Mouse (Mus musculus): ENCODE data around the gene Asb16.

DNA sequence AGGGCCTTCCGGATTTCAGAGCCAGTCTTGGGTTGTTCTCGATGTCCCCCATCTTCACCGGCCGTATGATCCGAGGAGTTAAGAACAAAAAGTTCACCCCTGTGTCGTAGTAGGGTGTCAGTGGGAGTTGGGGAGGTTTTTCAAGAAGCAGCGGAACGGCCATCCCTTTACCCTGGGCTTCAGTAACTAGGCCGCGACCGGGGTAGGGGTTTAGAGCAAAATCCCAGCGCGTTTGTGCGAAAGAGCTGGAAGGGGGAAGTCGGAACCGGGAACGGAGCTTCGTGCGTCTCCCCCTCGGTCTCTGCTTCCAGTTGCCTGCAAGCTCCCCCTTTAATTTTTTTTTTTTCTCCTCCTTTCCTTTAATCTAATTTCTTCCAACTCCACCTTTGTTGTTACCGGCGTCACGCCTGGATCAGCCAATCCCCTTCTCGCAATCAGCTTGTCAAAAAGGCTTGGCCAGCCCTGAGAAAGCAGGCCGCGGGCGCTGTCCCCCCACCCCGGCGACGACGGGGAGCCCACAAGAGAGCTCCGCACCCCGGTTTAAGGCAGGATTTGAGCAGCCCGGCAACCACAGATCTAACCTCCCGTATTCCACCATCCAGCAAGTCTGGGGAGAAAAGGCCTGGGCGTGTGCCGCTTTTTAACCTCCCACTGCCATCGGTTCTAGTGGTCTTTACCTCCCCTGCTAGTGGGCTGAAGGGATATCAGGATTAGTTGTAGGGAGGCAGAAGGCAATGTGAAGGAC, 51.6 kb downstream of the Asb16 start:
- no peak for TF ChIP-seq CTCF (IDR thresholded peaks at IDR 0.05; ENCODE audit: low read depth)
- no peak for TF ChIP-seq EP300 (IDR thresholded peaks at IDR 0.05; ENCODE audit: low read depth)

Data from liver, embryonic 14.5 days (tissue).